Mouse (Mus musculus) activated CD4-positive, CD25-positive, alpha-beta regulatory T cell, adult 4 months (primary cell): ENCODE measurements around the gene Skor1. TPM values are rescaled to one million over a fixed set of nuclear protein-coding genes. Genes with fewer than 3 reads are reported as not detected.

Experiments
- ATAC-seq: one replicate; pipeline ENCODE4 v1.8.0; 2017
- polyA plus RNA-seq, 2 experiments: library from polyadenylated mRNA; unstranded; fragments of 100-300 nt; shearing (Covaris generic); gene quantifications; one replicate each; pipeline ENCODE4 v1.2.1; 2017

The Skor1 gene
- polyA plus RNA-seq, 2 experiments from 2014 or later: not detected

DNA sequence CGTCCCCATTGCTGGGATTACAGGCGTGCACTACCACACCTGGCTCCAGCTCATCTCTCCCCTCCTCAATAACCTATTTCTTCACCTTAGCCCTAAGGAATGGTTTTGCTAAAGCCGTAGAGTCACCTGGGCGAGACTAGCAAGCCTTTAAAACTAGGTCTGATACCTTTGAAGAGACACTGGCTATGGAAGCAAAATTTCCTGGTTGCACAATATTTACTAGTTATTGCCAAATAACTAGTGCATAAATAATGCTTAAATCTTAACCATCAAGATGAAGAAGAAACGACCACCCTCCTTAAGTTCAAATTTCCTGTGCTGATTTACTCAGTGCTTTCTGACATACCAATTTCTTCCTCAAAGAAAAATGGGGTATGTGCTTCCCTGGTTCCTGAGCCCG lies 15.1 kb downstream of the Skor1 start:
- ATAC-seq: no peak

DNA sequence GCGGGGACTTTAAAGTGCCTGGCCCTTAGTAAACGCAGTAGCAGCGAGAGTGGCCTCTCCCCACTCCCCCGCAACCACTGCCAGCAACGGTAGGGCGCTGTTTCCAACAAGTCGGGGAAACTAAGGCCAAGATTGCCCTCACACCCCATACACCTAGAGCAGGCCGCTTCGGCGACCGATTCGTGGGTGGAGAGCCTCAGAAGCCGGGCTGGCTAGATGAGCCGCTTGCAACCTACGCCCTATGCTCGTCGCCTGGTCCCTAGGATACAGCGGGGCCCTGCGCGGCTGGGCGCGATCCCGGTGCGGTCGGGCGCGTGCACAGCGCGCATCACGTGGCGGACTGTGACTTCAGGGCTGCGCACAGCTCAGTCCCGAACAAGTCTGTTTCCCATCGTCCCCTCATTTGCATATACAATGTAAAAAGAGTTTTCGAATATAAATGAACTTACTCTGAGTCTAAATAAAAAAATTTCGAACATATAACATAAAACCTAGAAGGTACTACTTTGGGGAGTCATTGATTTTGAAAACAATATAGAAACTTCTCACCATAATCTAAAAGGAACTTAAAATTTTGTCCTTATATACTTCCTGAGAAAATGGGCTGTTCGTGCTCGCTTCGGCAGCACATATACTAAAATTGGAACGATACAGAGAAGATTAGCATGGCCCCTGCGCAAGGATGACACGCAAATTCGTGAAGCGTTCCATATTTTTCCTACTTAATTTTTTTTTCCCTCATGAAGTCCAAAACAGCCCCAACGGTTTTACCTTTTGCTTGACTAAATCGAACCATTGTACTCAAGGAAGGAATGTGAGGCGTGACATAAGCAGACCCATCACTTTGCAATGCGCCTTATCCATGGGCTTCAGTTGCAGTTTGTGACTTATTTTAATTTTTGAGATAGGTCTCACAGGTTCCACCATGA lies 15.8 kb downstream of the Skor1 start:
- peak; percentile 88 for ATAC-seq

- peak; percentile 22 for ATAC-seq
Observed at GRCm38 (mm10) chr9:63131957-63132602, 16.7 kb downstream of the Skor1 start.

DNA sequence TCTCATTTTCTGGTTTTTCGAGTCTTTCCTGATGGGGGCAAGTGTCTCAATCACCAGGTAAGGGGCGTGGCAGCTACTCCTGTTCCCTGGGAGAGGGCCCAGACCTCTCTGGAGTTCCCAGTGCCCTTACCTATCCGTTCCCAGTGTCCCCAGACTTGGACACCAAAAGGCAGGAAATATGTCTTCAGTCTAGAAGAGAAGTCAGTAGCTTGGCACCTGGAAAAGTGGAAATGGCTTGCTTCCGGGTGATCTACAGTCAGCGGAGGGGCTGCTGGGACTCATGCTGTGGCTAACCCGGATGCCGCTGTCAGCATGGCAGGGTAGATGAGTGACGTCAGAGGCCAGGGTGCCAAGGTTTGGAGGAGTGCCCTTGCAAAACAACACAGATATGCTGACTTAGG lies 19.1 kb downstream of the Skor1 start:
- no peak for ATAC-seq

GRCm38 (mm10) chr9:63124512-63124911 lies 24.2 kb downstream of the Skor1 start:
- no peak for ATAC-seq

GRCm38 (mm10) chr9:63123451-63124438 lies 25.0 kb downstream of the Skor1 start:
- peak; percentile 96 for ATAC-seq

DNA sequence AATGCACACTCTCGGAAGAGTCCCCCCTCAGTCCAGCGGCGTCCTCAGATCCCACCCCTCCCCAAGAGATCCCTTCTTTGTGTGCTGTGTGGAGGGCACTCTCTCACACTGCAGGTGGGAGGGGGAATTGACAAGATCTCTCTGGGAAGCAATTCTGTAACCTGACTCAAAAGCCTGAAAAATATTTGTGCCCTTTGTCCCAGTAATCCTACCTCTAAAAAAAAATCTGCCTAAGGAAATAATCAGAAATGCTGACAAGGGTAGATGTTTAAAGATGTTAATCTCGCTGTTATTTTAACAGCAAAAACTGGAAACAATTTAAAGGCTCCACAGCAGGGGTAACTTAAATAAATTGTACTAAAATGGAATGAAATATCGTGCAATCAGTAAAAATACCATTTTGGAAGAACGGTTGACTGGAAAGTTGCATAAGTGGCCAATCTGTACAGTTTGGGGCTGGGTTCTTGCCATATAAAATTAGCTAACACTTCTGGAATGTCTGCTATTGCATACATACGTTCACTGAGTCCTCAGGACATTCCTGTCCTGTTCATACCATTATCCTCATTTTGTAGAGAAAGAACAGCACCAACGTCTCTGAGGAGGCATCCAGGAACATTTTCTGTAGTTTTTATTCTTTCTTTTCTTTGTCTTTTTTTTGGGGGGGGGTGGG lies 26.5 kb downstream of the Skor1 start:
- no peak for ATAC-seq

GRCm38 (mm10) chr9:63118385-63118784 lies 30.4 kb downstream of the Skor1 start:
- ATAC-seq: no peak

DNA sequence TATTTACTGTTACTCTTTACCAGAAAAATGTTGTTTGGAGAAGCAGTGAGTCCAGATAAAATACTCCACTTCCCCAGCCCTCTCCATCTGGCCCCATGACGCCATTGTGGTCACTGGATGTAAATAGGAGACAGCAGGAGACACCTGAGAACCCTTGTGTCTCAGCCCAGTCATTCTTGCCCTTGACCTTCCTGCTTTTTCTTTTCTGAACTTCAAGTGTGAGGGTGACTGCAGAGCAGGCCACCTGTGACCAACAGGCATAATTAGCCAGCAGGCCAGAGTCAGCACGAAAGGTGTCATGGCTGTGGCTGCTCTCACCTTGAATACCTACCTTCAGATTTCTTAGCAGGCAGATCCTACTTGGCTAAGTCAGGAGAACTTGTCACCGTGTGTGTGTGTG lies 36.2 kb downstream of the Skor1 start:
- no peak for ATAC-seq

GRCm38 (mm10) chr9:63109782-63110087 lies 39.0 kb downstream of the Skor1 start:
- ATAC-seq: no peak

DNA sequence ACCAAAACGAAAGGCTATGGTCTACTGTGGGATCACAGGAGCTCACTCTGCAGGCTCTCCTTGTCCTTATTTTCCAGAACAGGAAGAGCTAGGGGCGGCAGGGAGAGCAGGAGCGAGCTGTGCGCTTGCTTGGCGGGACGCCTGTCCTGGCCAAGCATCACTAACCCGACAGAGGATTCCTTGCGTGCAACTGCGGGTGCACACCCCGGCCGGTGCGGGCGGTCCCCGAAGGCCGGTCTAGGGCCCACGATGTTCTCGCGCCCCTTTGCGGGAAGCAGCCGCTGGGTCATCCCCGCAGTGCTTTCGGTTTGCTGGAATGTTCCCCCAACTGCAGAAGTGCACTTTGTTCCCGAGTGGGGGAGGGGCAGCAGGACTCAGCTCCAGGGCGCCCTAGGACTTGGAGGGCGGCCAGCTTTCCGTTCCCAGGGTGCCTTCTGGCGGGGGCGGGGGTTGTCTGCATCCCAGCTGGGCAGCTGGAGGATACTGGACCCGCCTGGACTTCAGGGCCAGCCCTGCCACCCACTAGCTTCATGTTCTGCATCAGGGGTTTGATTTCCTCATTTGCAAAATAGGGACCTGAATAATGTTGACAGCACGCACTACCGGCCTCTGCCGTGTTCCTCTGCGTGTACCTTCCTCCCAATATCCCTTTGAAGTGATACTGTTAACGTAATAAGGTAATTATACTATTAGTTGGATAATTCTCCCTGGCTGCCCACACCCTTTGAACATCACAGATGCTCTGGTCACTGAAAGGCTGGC lies 39.6 kb downstream of the Skor1 start:
- no peak for ATAC-seq

GRCm38 (mm10) chr9:63108580-63108979 lies 40.2 kb downstream of the Skor1 start:
- no peak for ATAC-seq

DNA sequence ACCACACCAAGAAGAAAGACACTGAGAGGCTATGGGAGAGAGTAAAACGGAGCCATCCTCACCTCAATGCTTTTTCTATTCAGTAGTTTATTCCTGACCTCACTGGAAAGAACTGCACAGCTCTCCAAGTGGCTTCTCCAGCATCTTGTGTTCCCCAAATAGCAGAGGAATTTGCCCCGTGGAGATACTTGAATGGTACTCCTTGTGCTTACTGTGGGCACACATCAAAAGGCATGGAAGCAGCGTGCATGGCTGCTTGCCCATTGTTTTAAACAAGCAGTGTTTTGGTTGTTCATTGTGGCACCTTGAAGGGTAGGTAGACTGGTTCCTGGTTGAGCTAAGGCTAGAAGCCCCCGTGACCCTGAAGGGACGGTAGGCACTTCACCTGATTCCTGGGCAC lies 48.1 kb downstream of the Skor1 start:
- ATAC-seq: no peak

- no peak for ATAC-seq
Observed at GRCm38 (mm10) chr9:63099876-63100275, 48.9 kb downstream of the Skor1 start.

DNA sequence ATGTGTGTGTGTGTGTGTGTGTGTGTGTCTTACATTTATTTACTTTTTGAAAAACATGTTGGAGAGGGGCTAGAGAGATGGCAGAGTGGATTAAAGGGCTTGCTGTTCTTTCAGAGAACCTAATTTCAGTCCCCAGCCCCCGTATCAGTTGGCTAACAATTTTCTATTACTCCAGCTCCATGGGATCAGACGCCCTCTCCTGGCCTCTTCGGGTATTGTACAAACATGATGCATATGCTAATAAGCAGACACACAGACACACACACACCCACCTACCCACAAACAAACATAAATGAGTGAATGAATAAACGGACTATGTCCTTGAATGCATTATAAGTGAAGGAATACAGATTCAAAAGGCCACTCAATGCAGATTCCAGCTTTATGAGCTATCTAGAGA lies 49.4 kb downstream of the Skor1 start:
- ATAC-seq: no peak

DNA sequence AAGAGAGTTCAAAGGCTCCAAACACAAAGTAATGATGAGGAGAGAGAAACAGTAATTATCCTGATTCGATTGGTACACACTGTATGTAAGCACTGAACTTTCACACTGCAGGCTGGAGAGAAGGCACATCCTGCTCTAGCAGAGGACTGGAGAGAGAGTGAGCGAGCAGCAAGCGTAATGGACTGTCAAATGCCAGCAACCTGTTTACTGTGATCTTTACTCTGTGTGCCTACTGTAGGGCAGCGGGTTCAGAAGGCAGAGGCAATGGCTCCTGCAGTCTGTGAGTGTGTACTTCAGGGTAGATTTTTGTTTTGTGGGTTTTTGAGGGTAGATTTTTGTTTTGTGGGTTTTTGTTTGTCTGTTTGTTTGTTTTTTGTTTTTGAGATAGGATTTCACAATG lies 49.9 kb downstream of the Skor1 start:
- no peak for ATAC-seq

DNA sequence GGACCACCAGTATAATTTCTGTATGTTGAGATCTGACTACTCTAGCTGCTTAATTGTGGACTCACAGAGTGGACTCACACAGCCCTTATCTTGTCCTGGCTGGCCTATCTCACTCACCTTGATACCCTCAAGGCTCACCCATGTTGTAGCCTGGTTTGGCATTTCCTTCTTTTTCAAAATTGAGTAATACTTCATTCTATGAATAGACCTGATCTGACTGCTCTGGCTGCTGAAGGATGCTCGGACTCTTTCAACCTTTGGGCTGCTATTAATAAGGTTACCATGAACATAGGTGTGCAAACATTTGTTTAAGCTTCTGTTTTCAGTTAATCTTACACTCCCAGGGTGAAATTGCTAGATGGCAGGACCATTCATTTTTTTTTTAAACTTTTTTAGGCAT lies 51.6 kb downstream of the Skor1 start:
- ATAC-seq: no peak

DNA sequence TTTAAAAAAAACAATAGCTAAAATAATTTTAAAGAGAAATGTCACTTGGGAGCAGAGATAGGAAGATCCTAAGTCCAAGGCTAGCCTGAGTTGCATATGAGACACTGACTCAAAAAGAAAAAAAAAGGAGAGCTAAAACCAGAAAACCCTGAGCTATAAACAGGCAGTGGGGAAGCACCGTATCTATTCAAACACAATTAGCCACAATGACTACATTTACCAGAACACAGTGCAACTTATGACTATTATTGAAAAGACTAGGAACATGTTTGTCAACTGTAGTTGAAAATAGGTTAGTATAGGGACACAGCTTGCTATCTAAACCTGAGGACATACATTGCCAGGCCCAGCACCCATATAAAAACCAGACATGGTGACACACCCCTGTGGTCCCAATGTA lies 54.7 kb downstream of the Skor1 start:
- ATAC-seq: no peak

- no peak for ATAC-seq
Observed at GRCm38 (mm10) chr9:63092567-63092966, 56.2 kb downstream of the Skor1 start.

DNA sequence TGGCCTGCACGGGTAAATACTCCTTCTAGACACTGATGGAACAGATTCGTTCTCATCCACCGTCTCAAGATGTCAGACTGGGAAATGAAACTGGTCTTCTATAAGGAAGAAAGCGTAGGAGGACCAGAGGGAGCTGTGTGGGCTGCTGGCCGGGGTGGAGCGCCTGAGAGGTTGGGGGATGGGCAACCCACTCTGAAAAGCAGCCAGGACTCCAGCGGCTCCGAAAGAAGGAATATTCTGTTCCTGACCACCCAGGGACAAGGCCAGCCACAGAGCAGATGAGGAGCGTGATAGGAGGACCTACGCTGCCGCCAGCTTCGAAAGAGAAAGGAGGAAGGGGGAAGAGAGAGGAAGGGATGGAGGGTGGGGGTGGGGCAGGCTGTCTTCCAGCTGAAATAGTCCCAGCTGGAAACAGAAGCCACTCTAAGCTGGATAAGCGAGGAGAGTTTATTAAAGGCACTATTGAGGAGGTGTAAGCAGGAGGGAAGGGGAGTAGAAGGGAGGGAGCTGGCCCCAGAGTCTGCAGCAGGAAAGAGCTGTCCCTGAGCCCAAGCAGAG lies 56.7 kb downstream of the Skor1 start:
- ATAC-seq: no peak
